Mouse (Mus musculus) limb, embryonic 12.5 days (tissue): ENCODE data around the gene Gdf1. TPM values are rescaled to one million over a fixed set of nuclear protein-coding genes. Genes with fewer than 3 reads are reported as not detected.

Source experiments
- ATAC-seq: fragments of 200-750 bp; cut with Nextera tagmentation; 2 replicates; pipeline ENCODE4 v1.8.0; 2017; ENCODE audit warnings: low read depth, moderate TSS enrichment; ENCODE audit not compliant: insufficient number of reproducible peaks, insufficient read depth, low FRiP score, low TSS enrichment
- H3K27ac ChIP-seq: fragments of 300-500 bp; sonication (generic); 2 replicates; pipeline ENCODE4 v1.5.1; 2016; ENCODE audit warnings: mild to moderate bottlenecking, moderate library complexity
- H3K27me3 ChIP-seq: fragments of 300-500 bp; sonication (generic); 2 replicates; pipeline ENCODE4 v1.6.1; 2016; ENCODE audit warnings: mild to moderate bottlenecking, moderate library complexity
- H3K36me3 ChIP-seq: fragments of 300-500 bp; sonication (generic); 2 replicates; pipeline ENCODE4 v1.6.1; 2016; ENCODE audit warnings: mild to moderate bottlenecking, moderate library complexity
- H3K4me1 ChIP-seq: fragments of 300-500 bp; sonication (generic); replicated peaks from 2 replicates; pipeline ENCODE4 v1.6.1; 2016
- H3K4me2 ChIP-seq: fragments of 300-500 bp; sonication (generic); 2 replicates; pipeline ENCODE4 v1.6.1; 2016; ENCODE audit warnings: mild to moderate bottlenecking, moderate library complexity
- H3K4me3 ChIP-seq: fragments of 300-500 bp; sonication (generic); replicated peaks from 2 replicates; pipeline ENCODE4 v1.5.1; 2016; ENCODE audit warnings: mild to moderate bottlenecking
- H3K9ac ChIP-seq: fragments of 300-500 bp; sonication (generic); replicated peaks from 2 replicates; pipeline ENCODE4 v1.6.1; 2016; ENCODE audit warnings: mild to moderate bottlenecking, moderate library complexity
- H3K9me3 ChIP-seq: fragments of 300-500 bp; sonication (generic); 2 replicates; pipeline ENCODE4 v1.6.1; 2016; ENCODE audit warnings: mild to moderate bottlenecking, moderate library complexity
- WGBS: fragments of 180-500 bp; shearing (Covaris S2); methylation state at CpG from one replicate; pipeline ENCODE4 v1.1.7; 2016; 5-methylcytosine and 5-hydroxymethylcytosine counted together
- polyA plus RNA-seq: library from polyadenylated mRNA; unstranded; fragments of >200 nt; fragmentation: Nextera tagmentation; extraction: Ambion mirVana; gene quantifications from 2 replicates; pipeline ENCODE4 v1.2.1, GENCODE M21; 2016

The Gdf1 gene
- polyA plus RNA-seq: 3.7 and 4.2 TPM in 2 replicates

GRCm38 (mm10) chr8:70329124-70329834 lies at the start of gene Gdf1:
Gene Gdf1 (plus strand): TSS chr8:70329817.
- ATAC-seq: no peak

GRCm38 (mm10) chr8:70281001-70281400 lies 48.6 kb upstream of the Gdf1 start:
- H3K27ac ChIP-seq: no peak overlapping the region
- no peak overlapping the region for H3K4me3 ChIP-seq
- ATAC-seq: no peak
- no peak overlapping the region for H3K9ac ChIP-seq
- H3K9me3 ChIP-seq: 0 out of 2 replicates have a peak, but pooled peaks cover 1% of the 10 kb centered on the region
- no peak overlapping the region for H3K4me2 ChIP-seq
- H3K4me1 ChIP-seq: peaks cover 20% of the 10 kb centered on the region
- no peaks in the 10 kb centered on the region for H3K27me3 ChIP-seq
- H3K36me3 ChIP-seq: peaks cover 16% of the 10 kb centered on the region
- 45% methylated on average over 3 of the region's 3 CpGs for WGBS

More at GRCm38 (mm10) chr8:70329124-70329834, at the start of gene Gdf1:
- Histone ChIP-seq H3K4me3 (peak within 1 kb of the TSS; percentile 23), H3K27me3 (peaks cover 24% of the 10 kb centered on the region), H3K9ac (peak within 1 kb of the TSS; percentile 50; the same call in 1 of the 2 replicates), H3K4me1 (peaks cover 34% of the 10 kb centered on the region), H3K4me2 (peak within 1 kb of the TSS; percentile 52), H3K9me3 (no peaks in the 10 kb centered on the region), H3K27ac (0 out of 2 replicates have a peak within 1 kb of the TSS, but pooled peaks have one; percentile 41), H3K36me3 (peaks cover 56% of the 10 kb centered on the region)
- 29% methylated on average over 14 of the region's 14 CpGs for WGBS

- H3K27me3 ChIP-seq: no peaks in the 10 kb centered on the region
- ATAC-seq: peak; percentile 84
- H3K36me3 ChIP-seq: peaks cover 33% of the 10 kb centered on the region
- H3K4me1 ChIP-seq: peaks cover 20% of the 10 kb centered on the region
- peak within 1 kb of the TSS; percentile 95 for H3K9ac ChIP-seq
- under 1% methylated on average over 36 of the region's 36 CpGs for WGBS
- H3K4me2 ChIP-seq: peak within 1 kb of the TSS; percentile 81
- H3K4me3 ChIP-seq: peak within 1 kb of the TSS; percentile 92
- H3K9me3 ChIP-seq: peaks cover 12% of the 10 kb centered on the region
- peak within 1 kb of the TSS; percentile 88 for H3K27ac ChIP-seq
These were observed 46.9 kb upstream of the Gdf1 start, which contains the start of gene Homer3 for GRCm38 (mm10) chr8:70282603-70283135. Gene Homer3 (plus strand): TSS chr8:70282827.

- peak overlapping the region; percentile 95 for H3K9ac ChIP-seq
- peak overlapping the region; percentile 88 for H3K27ac ChIP-seq
- peak; percentile 73 for ATAC-seq
- H3K27me3 ChIP-seq: no peaks in the 10 kb centered on the region
- peaks cover 12% of the 10 kb centered on the region for H3K9me3 ChIP-seq
- peak overlapping the region; percentile 81 for H3K4me2 ChIP-seq
- 2% methylated on average over 55 of the region's 55 CpGs for WGBS
- H3K4me3 ChIP-seq: peak overlapping the region; percentile 92
- H3K4me1 ChIP-seq: peaks cover 20% of the 10 kb centered on the region
- H3K36me3 ChIP-seq: peaks cover 40% of the 10 kb centered on the region
These were observed 46.2 kb upstream of the Gdf1 start for GRCm38 (mm10) chr8:70283136-70284077.

GRCm38 (mm10) chr8:70284421-70284820 lies 45.2 kb upstream of the Gdf1 start:
- H3K27ac ChIP-seq: no peak overlapping the region
- peaks cover 50% of the 10 kb centered on the region for H3K36me3 ChIP-seq
- no peaks in the 10 kb centered on the region for H3K27me3 ChIP-seq
- peak overlapping the region; percentile 92 for H3K4me3 ChIP-seq
- 83% methylated on average over 5 of the region's 5 CpGs for WGBS
- peaks cover 12% of the 10 kb centered on the region for H3K9me3 ChIP-seq
- peak overlapping the region; percentile 81 for H3K4me2 ChIP-seq
- no peak overlapping the region for H3K9ac ChIP-seq
- no peak for ATAC-seq
- H3K4me1 ChIP-seq: peaks cover 20% of the 10 kb centered on the region

- Histone ChIP-seq H3K27ac (no peak overlapping the region), H3K4me1 (peaks cover 20% of the 10 kb centered on the region), H3K4me3 (0 out of 2 replicates have a peak overlapping the region, but pooled peaks have one; percentile 1), H3K9ac (no peak overlapping the region), H3K36me3 (peaks cover 59% of the 10 kb centered on the region), H3K9me3 (peaks cover 12% of the 10 kb centered on the region), H3K4me2 (no peak overlapping the region), H3K27me3 (no peaks in the 10 kb centered on the region)
- WGBS: 95% methylated on average over 15 of the region's 15 CpGs
- no peak for ATAC-seq
These were observed 44.3 kb upstream of the Gdf1 start for GRCm38 (mm10) chr8:70285304-70285703.

- 91% methylated on average over 8 of the region's 8 CpGs for WGBS
- Histone ChIP-seq H3K27ac (no peak overlapping the region), H3K36me3 (peaks cover 74% of the 10 kb centered on the region), H3K9me3 (peaks cover 12% of the 10 kb centered on the region), H3K4me2 (no peak overlapping the region), H3K4me1 (peaks cover 19% of the 10 kb centered on the region), H3K4me3 (no peak overlapping the region), H3K9ac (no peak overlapping the region), H3K27me3 (no peaks in the 10 kb centered on the region)
- ATAC-seq: no peak
These were observed 42.9 kb upstream of the Gdf1 start for GRCm38 (mm10) chr8:70286737-70287136.

- 57% methylated on average over 5 of the region's 5 CpGs for WGBS
These were observed 35.6 kb upstream of the Gdf1 start for GRCm38 (mm10) chr8:70293988-70294405.

GRCm38 (mm10) chr8:70300881-70301280 lies 28.7 kb upstream of the Gdf1 start:
- Histone ChIP-seq H3K9me3 (no peaks in the 10 kb centered on the region), H3K36me3 (peaks cover 61% of the 10 kb centered on the region), H3K4me2 (peak overlapping the region; percentile 95; the same call in 1 of the 2 replicates), H3K27ac (no peak overlapping the region), H3K27me3 (no peaks in the 10 kb centered on the region), H3K4me3 (peak overlapping the region; percentile 77; the same call in 1 of the 2 replicates), H3K4me1 (peaks cover 20% of the 10 kb centered on the region), H3K9ac (no peak overlapping the region)
- no peak for ATAC-seq
- WGBS: 88% methylated on average over 3 of the region's 3 CpGs

More at GRCm38 (mm10) chr8:70293988-70294405, 35.6 kb upstream of the Gdf1 start:
- H3K27ac ChIP-seq: no peak overlapping the region
- no peaks in the 10 kb centered on the region for H3K9me3 ChIP-seq
- ATAC-seq: no peak
- no peak overlapping the region for H3K4me2 ChIP-seq
- H3K4me1 ChIP-seq: no peaks in the 10 kb centered on the region
- H3K9ac ChIP-seq: no peak overlapping the region
- H3K27me3 ChIP-seq: no peaks in the 10 kb centered on the region
- peaks cover 98% of the 10 kb centered on the region for H3K36me3 ChIP-seq
- no peak overlapping the region for H3K4me3 ChIP-seq

GRCm38 (mm10) chr8:70302358-70302890 lies 27.2 kb upstream of the Gdf1 start, which contains the start of the genes Ddx49 and Cope:
Gene Ddx49 (minus strand): TSS chr8:70302489.
Gene Cope (plus strand): TSS chr8:70302518.
- WGBS: under 1% methylated on average over 40 of the region's 40 CpGs
- Histone ChIP-seq H3K9me3 (no peaks in the 10 kb centered on the region), H3K36me3 (peaks cover 59% of the 10 kb centered on the region), H3K4me1 (peaks cover 20% of the 10 kb centered on the region), H3K4me2 (peak within 1 kb of the TSS; percentile 95), H3K4me3 (peak within 1 kb of the TSS; percentile 77), H3K27ac (peak within 1 kb of the TSS; percentile 75), H3K9ac (peak within 1 kb of the TSS; percentile 76), H3K27me3 (no peaks in the 10 kb centered on the region)
- ATAC-seq: peak; percentile 79
